8 mouse cellular contexts compared by ENCODE assay signal in genomic region chr12:80982326-80982725, GRCm38 (mm10). TPM values are rescaled to one million over a fixed set of nuclear protein-coding genes. Genes with fewer than 3 reads are reported as not detected.
DNase-seq lines count a peak whose midpoint lies in the region; ATAC-seq and TF ChIP-seq lines count a peak whose summit lies in the region.

No protein-coding gene starts in this region.

- no peak overlapping the region for H3K27ac ChIP-seq in forebrain, embryonic 10.5 days
- H3K27ac ChIP-seq in forebrain, embryonic 15.5 days (replicated peaks) = no peak overlapping the region
- H3K27ac ChIP-seq in layer of hippocampus, adult 2 months = no peak overlapping the region

- no peak overlapping the region for H3K4me2 ChIP-seq in forebrain, embryonic 15.5 days (replicated peaks)

- H3K9me3 ChIP-seq in forebrain, embryonic 10.5 days = no peaks in the 10 kb centered on the region
- no peaks in the 10 kb centered on the region for H3K9me3 ChIP-seq in forebrain, embryonic 15.5 days

- H3K27me3 ChIP-seq in forebrain, embryonic 10.5 days (ENCODE audit: poor library complexity, severe bottlenecking) = no peaks in the 10 kb centered on the region; the same call in 1 of the 2 replicates
- H3K27me3 ChIP-seq in forebrain, embryonic 15.5 days = no peaks in the 10 kb centered on the region

- DNase-seq in forebrain, embryonic 10.5 days (ENCODE audit: extremely low spot score, low spot score) = peak; percentile 80
- peak; percentile 27 for DNase-seq in MEL-GATA-1-ER (ENCODE audit: extremely low read depth, low read depth)
- DNase-seq in cerebellum, adult 18-20 months = peak; percentile 57 to 84
- peak; percentile 73 to 84 for DNase-seq in frontal cortex, postnatal 36 days (ENCODE audit: low spot score in 2 of 2)
- DNase-seq in layer of hippocampus, adult 2 months (ENCODE audit: low spot score in 2 of 2) = peak; percentile 51 to 88
- DNase-seq in lung, postnatal 14 days = peak; percentile 76
- peak; percentile 17 to 75 for DNase-seq in spleen, adult 18-20 months

- no peak overlapping the region for H3K9ac ChIP-seq in forebrain, embryonic 15.5 days (replicated peaks)

- ATAC-seq in forebrain, embryonic 15.5 days (replicated peaks) = no peak

- no peak overlapping the region for H3K4me3 ChIP-seq in forebrain, embryonic 10.5 days
- no peak overlapping the region for H3K4me3 ChIP-seq in forebrain, embryonic 15.5 days
- H3K4me3 ChIP-seq in layer of hippocampus, adult 2 months = no peak overlapping the region

- TF ChIP-seq CTCF in layer of hippocampus, adult 2 months (conservative IDR thresholded peaks at IDR 0.05) = peak; percentile 99

- 2% methylated on average over 7 of the region's 7 CpGs for WGBS in forebrain, embryonic 10.5 days
- 1% methylated on average over 7 of the region's 7 CpGs for WGBS in forebrain, embryonic 15.5 days

- no peaks in the 10 kb centered on the region for H3K36me3 ChIP-seq in forebrain, embryonic 10.5 days (replicated peaks)
- H3K36me3 ChIP-seq in forebrain, embryonic 15.5 days = no peaks in the 10 kb centered on the region

- H3K4me1 ChIP-seq in forebrain, embryonic 10.5 days = no peaks in the 10 kb centered on the region
- H3K4me1 ChIP-seq in forebrain, embryonic 15.5 days = no peaks in the 10 kb centered on the region

RNA-seq across cellular contexts. Expression of gene Slc10a1, which starts 13.8 kb away (rescaled TPM):
- polyA plus RNA-seq in forebrain, embryonic 10.5 days (2016; fragmentation: Nextera tagmentation; extraction: Ambion mirVana) = 0.60 and 0.79 TPM in 2 replicates
- 0.61 and 0.83 TPM in 2 replicates for polyA plus RNA-seq in forebrain, embryonic 15.5 days (2015; fragmentation: Nextera tagmentation; extraction: Ambion mirVana)
- total RNA-seq in layer of hippocampus, adult 2 months (2021) = not detected

RNA-seq across cellular contexts. Expression of gene Srsf5, which starts 37.0 kb away (rescaled TPM):
- 538 and 563 TPM in 2 replicates for polyA plus RNA-seq in forebrain, embryonic 10.5 days (2016; fragmentation: Nextera tagmentation; extraction: Ambion mirVana)
- polyA plus RNA-seq in forebrain, embryonic 15.5 days (2015; fragmentation: Nextera tagmentation; extraction: Ambion mirVana) = 481 and 491 TPM in 2 replicates
- total RNA-seq in layer of hippocampus, adult 2 months (2021) = 100 to 1,000 TPM; 356 to 358 TPM

RNA-seq across cellular contexts. Expression of gene Smoc1, which starts 44.3 kb away (rescaled TPM):
- 14.9 and 15.9 TPM in 2 replicates for polyA plus RNA-seq in forebrain, embryonic 10.5 days (2016; fragmentation: Nextera tagmentation; extraction: Ambion mirVana)
- polyA plus RNA-seq in forebrain, embryonic 15.5 days (2015; fragmentation: Nextera tagmentation; extraction: Ambion mirVana) = 10.3 and 12.1 TPM in 2 replicates
- 1 to 10 TPM; 7.6 to 8.0 TPM for total RNA-seq in layer of hippocampus, adult 2 months (2021)

Comparison
In these comparisons a context has a peak if more than half of its experiments do, and no peak if none do; other contexts are left out.
1. DNase-seq: peak in every context shown above with its lines; median percentile 80 in forebrain, embryonic 10.5 days; 78 in frontal cortex, postnatal 36 days; 76 in lung, postnatal 14 days; 70 in cerebellum, adult 18-20 months; 70 in layer of hippocampus, adult 2 months; 46 in spleen, adult 18-20 months; 27 in MEL-GATA-1-ER.